Mouse (Mus musculus) embryonic facial prominence, embryonic 11.5 days (tissue): ENCODE measurements at regions not wholly inside any gene's neighbourhood (a gene's known extent, or its start where the extent isn't known, plus 50 kb on each side); places are given as distances from the start of the nearest gene placed in this dataset.

ENCODE experiments used
- ATAC-seq: fragments of 200-750 bp; cut with Nextera tagmentation; replicated peaks from 2 replicates; pipeline ENCODE4 v1.8.0; 2017; ENCODE audit warnings: low read depth; ENCODE audit not compliant: insufficient number of reproducible peaks, low FRiP score, low TSS enrichment
- DNase-seq: peaks from one replicate; pipeline ENCODE4 v3.0.0-alpha.2; 2015; ENCODE audit warnings: low spot score
- H3K27ac ChIP-seq: fragments of 300-500 bp; sonication (generic); replicated peaks from 2 replicates; pipeline ENCODE4 v1.5.1; 2014; ENCODE audit warnings: mild to moderate bottlenecking, low read depth, low read length, control low read depth
- H3K27me3 ChIP-seq: fragments of 300-500 bp; sonication (generic); 2 replicates; pipeline ENCODE4 v1.6.1; 2014; ENCODE audit warnings: mild to moderate bottlenecking, low read length, moderate library complexity, mixed read lengths; ENCODE audit not compliant: control insufficient read depth, insufficient read depth
- H3K36me3 ChIP-seq: fragments of 300-500 bp; sonication (generic); replicated peaks from 2 replicates; pipeline ENCODE4 v1.6.1; 2014; ENCODE audit warnings: low read depth, mild to moderate bottlenecking, low read length, moderate library complexity, mixed read lengths; ENCODE audit not compliant: control insufficient read depth, insufficient read depth
- H3K4me1 ChIP-seq: fragments of 300-500 bp; sonication (generic); 2 replicates; pipeline ENCODE4 v1.6.1; 2014; ENCODE audit warnings: low read length, mixed read lengths; ENCODE audit not compliant: control insufficient read depth, insufficient read depth
- H3K4me2 ChIP-seq: fragments of 300-500 bp; sonication (generic); 2 replicates; pipeline ENCODE4 v1.6.1; 2014; ENCODE audit warnings: low read depth, mild to moderate bottlenecking, control low read depth, low read length, moderate library complexity
- H3K4me3 ChIP-seq: fragments of 300-500 bp; sonication (generic); 2 replicates; pipeline ENCODE4 v1.5.1; 2014; ENCODE audit warnings: low read depth, low read length, control low read depth
- H3K9ac ChIP-seq: fragments of 300-500 bp; sonication (generic); replicated peaks from 2 replicates; pipeline ENCODE4 v1.6.1; 2014; ENCODE audit warnings: mild to moderate bottlenecking, control low read depth, low read length
- H3K9me3 ChIP-seq: fragments of 300-500 bp; sonication (generic); replicated peaks from 2 replicates; pipeline ENCODE4 v1.6.1; 2016; ENCODE audit warnings: mild to moderate bottlenecking, low read length, inconsistent platforms, mixed read lengths; ENCODE audit not compliant: control insufficient read depth
- WGBS: fragments of 180-500 bp; shearing (Covaris S2); extraction: QIAGEN DNeasy Blood & Tissue Kit; methylation state at CpG from one replicate; pipeline ENCODE4 v1.1.7; 2014; 5-methylcytosine and 5-hydroxymethylcytosine counted together

DNA sequence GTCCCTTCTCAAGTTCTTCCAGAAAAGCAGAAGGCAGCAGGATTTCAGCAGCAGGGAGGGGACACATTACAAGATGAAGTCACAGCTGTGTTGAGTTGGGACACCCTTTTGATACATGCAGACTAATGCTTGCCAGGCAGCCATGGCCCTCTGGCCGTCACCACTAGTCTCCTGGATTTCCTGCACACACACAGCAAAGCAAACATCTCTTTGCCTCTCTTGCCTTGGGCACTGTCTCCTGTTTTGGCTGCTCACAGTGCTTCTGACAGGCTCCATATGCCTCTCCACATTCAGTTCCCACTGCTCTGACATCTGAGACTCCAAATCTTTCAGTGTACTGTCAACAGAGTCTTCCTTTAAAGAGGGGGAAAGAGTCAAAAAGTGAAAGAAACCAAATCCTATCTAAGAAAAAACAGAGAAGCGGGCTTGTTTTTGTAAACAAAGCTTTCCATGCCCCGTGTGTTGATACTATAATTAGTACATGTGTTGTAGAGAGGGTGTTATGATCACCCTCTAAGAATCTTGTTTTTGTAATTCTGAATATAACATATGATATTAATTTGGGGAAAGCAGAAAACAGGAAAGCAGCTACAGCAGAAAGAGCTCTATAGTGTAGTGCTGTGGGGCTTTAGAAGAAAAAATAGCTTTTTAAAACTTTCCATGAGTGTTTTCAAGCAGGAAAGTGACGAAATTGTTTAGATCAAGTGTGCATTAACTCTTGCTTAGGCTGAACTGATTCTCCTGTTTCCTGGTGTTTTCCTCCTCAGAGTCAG is 68.8 kb upstream of the Cop1 start:
- Histone ChIP-seq H3K4me2 (no peak overlapping the region), H3K4me1 (0 out of 2 replicates have a peak, but pooled peaks cover 2% of the 10 kb centered on the region), H3K4me3 (no peak overlapping the region; the same call in 1 of the 2 replicates), H3K36me3 (no peaks in the 10 kb centered on the region), H3K27me3 (no peaks in the 10 kb centered on the region), H3K9me3 (no peaks in the 10 kb centered on the region), H3K9ac (no peak overlapping the region), H3K27ac (no peak overlapping the region)
- WGBS = 20% methylated on average over 4 of the region's 4 CpGs
- peak; percentile 56 for DNase-seq
- ATAC-seq = 0 out of 2 replicates have a peak, but pooled peaks have one; percentile 74

DNA sequence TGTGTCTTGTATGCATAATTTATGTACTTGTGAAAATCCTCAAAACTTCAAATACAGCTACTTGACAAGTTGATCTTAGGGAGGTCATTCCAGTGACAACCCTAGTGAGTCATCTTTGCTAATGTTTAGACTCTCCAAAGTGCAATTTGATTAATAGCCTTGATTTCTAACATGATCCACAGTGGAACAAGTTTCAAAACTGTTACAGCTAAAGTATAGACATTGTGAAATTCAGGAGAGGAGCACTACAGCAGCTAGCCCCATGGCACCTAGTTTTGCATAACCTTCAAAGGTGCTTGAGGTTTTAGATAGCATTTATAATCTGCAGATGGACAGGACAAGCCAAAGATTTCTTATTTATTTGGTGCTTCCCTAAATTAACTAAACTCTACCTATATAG is 50.1 kb upstream of the Cop1 start:
- Histone ChIP-seq H3K36me3 (no peaks in the 10 kb centered on the region), H3K27ac (no peak overlapping the region), H3K9ac (no peak overlapping the region), H3K27me3 (no peaks in the 10 kb centered on the region), H3K4me3 (no peak overlapping the region), H3K4me2 (no peak overlapping the region), H3K4me1 (no peaks in the 10 kb centered on the region), H3K9me3 (no peaks in the 10 kb centered on the region)
- no peak for ATAC-seq
- DNase-seq = no peak
